Mouse (Mus musculus): ENCODE measurements around the gene Cabp4. TPM values are rescaled to one million over a fixed set of nuclear protein-coding genes. Genes with fewer than 3 reads are reported as not detected.

Cabp4 gene
- polyA plus RNA-seq, 1 experiment from 2014 or later = 0.09 TPM

DNA sequence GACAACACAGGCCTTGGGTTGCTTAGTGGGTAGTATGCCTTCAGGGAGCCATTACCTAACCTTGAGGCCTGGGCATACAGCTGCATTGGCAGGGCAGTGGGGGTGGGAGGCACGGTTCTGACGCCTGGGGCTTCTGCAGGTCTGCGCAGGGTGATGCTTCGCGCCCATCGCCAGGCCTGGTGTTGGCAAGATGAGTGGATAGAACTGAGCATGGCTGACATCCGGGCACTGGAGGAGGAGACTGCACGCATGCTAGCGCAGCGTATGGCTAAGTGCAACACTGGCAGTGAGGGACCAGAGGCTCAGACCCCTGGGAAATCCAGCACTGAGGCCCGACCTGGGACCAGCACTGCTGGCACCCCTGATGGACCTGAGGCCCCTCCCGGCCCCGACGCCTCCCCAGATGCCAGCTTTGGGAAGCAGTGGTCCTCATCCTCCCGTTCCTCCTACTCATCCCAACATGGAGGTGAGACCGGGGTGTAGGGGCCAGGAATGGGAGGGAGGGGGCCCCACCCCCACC lies 39.1 kb downstream of the Cabp4 start:
- Histone ChIP-seq H3K27ac (ENCODE audit: low read depth, low read length) (no peak overlapping the region), H3K4me1 (ENCODE audit: control insufficient read depth, insufficient read depth, low read length) (peaks cover 9% of the 10 kb centered on the region), H3K9ac (ENCODE audit: low read depth, low read length) (no peak overlapping the region), H3K36me3 (ENCODE audit: control insufficient read depth, insufficient read depth, low read length) (no peaks in the 10 kb centered on the region; the same call in 1 of the 2 replicates), H3K27me3 (ENCODE audit: control insufficient read depth, insufficient read depth, low read length) (peaks cover 13% of the 10 kb centered on the region), H3K4me2 (replicated peaks; ENCODE audit: low read depth, low read length) (no peak overlapping the region), H3K4me3 (ENCODE audit: low read length) (no peak overlapping the region), H3K9me3 (ENCODE audit: control insufficient read depth, low read length) (no peaks in the 10 kb centered on the region)
- WGBS = 89% methylated on average over 16 of the region's 16 CpGs
- ATAC-seq (ENCODE audit: low FRiP score, low TSS enrichment) = no peak

DNA sequence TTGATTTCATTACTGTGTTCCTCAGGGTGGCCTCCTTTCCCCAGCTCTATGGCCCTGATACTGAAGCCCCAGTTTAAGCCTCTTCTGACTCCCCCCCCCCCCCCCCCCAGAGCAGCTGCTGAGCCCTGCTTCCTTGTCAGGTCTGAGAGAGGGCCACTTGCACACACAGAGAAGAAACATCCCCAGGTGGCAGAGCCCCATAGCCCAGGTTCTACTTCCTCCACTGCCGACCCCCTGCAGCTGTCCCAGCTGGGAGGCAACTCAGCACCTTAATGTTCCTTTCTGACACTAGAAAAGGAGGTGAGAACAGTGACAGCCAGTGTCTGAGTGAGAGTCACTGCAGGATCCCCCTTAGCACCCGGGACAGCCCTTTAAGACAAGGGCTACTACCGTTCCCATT lies 40.0 kb downstream of the Cabp4 start:
- ATAC-seq (ENCODE audit: low FRiP score, low TSS enrichment) = no peak
- no peak overlapping the region for H3K9ac ChIP-seq (ENCODE audit: low read depth, low read length)
- 80% methylated on average over 3 of the region's 3 CpGs for WGBS

DNA sequence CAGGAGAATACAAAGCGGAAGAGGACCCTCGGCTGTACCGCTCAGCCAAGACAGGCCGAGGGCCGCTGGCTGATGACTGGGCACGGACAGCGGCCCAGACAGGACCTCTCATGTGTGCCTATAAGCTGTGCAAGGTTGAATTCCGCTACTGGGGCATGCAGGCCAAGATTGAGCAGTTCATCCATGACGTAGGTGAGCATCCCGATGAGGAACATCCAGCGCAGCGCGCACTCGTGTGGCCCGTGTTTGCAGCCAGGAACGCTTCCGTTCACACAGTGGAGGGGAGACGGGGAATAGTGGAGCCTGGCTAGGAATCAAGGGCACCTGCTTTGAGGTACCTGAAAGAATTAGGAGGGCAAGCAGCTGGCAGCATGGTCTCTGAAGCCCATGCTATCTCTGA lies 40.5 kb downstream of the Cabp4 start:
- Histone ChIP-seq H3K4me1 (ENCODE audit: control insufficient read depth, insufficient read depth, low read length) (peaks cover 20% of the 10 kb centered on the region), H3K4me2 (replicated peaks; ENCODE audit: low read depth, low read length) (no peak overlapping the region), H3K4me3 (ENCODE audit: low read length) (no peak overlapping the region), H3K36me3 (ENCODE audit: control insufficient read depth, insufficient read depth, low read length) (no peaks in the 10 kb centered on the region; the same call in 1 of the 2 replicates), H3K9ac (ENCODE audit: low read depth, low read length) (no peak overlapping the region), H3K9me3 (ENCODE audit: control insufficient read depth, low read length) (no peaks in the 10 kb centered on the region), H3K27ac (ENCODE audit: low read depth, low read length) (no peak overlapping the region), H3K27me3 (ENCODE audit: control insufficient read depth, insufficient read depth, low read length) (peaks cover 13% of the 10 kb centered on the region)
- ATAC-seq (ENCODE audit: low FRiP score, low TSS enrichment) = no peak
- 93% methylated on average over 18 of the region's 18 CpGs for WGBS

More for the DNA sequence above, 40.0 kb downstream of the Cabp4 start:
- Histone ChIP-seq H3K4me3 (ENCODE audit: low read length) (no peak overlapping the region), H3K9me3 (ENCODE audit: control insufficient read depth, low read length) (no peaks in the 10 kb centered on the region), H3K36me3 (ENCODE audit: control insufficient read depth, insufficient read depth, low read length) (no peaks in the 10 kb centered on the region; the same call in 1 of the 2 replicates), H3K27ac (ENCODE audit: low read depth, low read length) (no peak overlapping the region), H3K4me1 (ENCODE audit: control insufficient read depth, insufficient read depth, low read length) (peaks cover 15% of the 10 kb centered on the region), H3K4me2 (replicated peaks; ENCODE audit: low read depth, low read length) (no peak overlapping the region), H3K27me3 (ENCODE audit: control insufficient read depth, insufficient read depth, low read length) (peaks cover 13% of the 10 kb centered on the region)

DNA sequence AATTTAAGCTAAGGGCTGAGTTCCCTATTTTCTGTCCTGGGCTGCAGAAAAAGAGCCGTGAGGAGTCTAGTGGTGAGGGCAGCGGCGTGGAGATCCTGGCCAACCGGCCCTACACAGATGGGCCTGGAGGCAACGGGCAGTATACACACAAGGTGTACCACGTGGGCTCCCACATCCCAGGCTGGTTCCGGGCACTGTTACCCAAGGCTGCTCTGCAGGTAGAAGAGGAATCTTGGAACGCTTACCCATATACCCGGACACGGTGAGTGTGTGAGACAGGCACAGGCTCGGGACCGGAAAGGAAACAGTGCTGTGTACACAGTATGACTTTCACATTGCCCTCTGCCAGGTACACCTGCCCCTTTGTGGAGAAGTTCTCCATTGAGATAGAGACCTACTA lies 41.2 kb downstream of the Cabp4 start:
- Histone ChIP-seq H3K9ac (ENCODE audit: low read depth, low read length) (no peak overlapping the region), H3K4me3 (ENCODE audit: low read length) (no peak overlapping the region), H3K27ac (ENCODE audit: low read depth, low read length) (no peak overlapping the region), H3K9me3 (ENCODE audit: control insufficient read depth, low read length) (no peaks in the 10 kb centered on the region), H3K4me1 (ENCODE audit: control insufficient read depth, insufficient read depth, low read length) (peaks cover 26% of the 10 kb centered on the region), H3K4me2 (replicated peaks; ENCODE audit: low read depth, low read length) (no peak overlapping the region), H3K36me3 (ENCODE audit: control insufficient read depth, insufficient read depth, low read length) (no peaks in the 10 kb centered on the region; the same call in 1 of the 2 replicates), H3K27me3 (ENCODE audit: control insufficient read depth, insufficient read depth, low read length) (peaks cover 13% of the 10 kb centered on the region)
- 94% methylated on average over 12 of the region's 12 CpGs for WGBS
- no peak for ATAC-seq (ENCODE audit: low FRiP score, low TSS enrichment)

DNA sequence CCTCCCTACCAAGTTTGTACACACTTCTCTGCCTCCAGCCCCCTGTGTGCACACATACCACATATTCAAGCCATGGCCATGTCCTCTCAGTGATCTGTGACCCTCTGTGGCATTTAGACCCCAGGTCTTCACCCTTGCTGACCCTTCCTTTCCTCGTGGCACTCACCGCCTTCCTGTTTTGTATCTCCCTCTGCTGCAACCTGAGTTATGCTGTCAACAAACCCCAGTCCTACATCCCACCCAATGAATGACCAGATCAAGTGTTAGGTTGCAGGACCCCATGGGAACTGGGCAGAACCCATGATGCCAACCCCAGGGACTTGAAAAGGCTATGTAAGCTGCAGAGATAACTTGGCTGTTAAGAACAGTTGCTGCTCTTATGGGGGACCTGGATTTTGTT lies 41.8 kb downstream of the Cabp4 start:
- Histone ChIP-seq H3K9me3 (ENCODE audit: control insufficient read depth, low read length) (no peaks in the 10 kb centered on the region), H3K36me3 (ENCODE audit: control insufficient read depth, insufficient read depth, low read length) (no peaks in the 10 kb centered on the region; the same call in 1 of the 2 replicates), H3K9ac (ENCODE audit: low read depth, low read length) (no peak overlapping the region), H3K4me1 (ENCODE audit: control insufficient read depth, insufficient read depth, low read length) (peaks cover 27% of the 10 kb centered on the region), H3K4me3 (ENCODE audit: low read length) (no peak overlapping the region), H3K4me2 (replicated peaks; ENCODE audit: low read depth, low read length) (no peak overlapping the region), H3K27me3 (ENCODE audit: control insufficient read depth, insufficient read depth, low read length) (peaks cover 13% of the 10 kb centered on the region), H3K27ac (ENCODE audit: low read depth, low read length) (no peak overlapping the region)
- WGBS = 79% methylated on average over 2 of the region's 2 CpGs
- ATAC-seq (ENCODE audit: low FRiP score, low TSS enrichment) = no peak

DNA sequence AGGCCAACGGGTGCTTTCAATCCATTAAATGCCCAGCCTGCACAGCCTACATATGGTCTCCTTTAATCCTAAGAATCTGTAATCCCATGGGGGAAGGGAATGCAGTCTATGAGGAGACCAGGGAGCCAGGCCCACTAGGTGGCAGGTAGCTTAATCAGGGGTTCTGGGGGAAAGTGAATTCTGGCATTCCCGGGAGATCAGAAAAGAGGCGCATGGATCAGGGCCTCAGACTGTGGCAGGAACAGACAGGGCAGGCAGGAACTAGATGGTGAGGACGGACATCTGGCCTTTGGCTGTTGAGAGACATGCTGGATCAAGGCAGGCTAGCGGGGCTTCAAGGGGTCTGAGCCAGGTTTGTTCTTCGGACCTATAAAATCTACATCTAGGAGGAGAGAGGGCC lies 42.4 kb downstream of the Cabp4 start:
- ATAC-seq (ENCODE audit: low FRiP score, low TSS enrichment) = no peak
- Histone ChIP-seq H3K4me3 (ENCODE audit: low read length) (no peak overlapping the region), H3K4me1 (ENCODE audit: control insufficient read depth, insufficient read depth, low read length) (peaks cover 27% of the 10 kb centered on the region), H3K27ac (ENCODE audit: low read depth, low read length) (no peak overlapping the region), H3K36me3 (ENCODE audit: control insufficient read depth, insufficient read depth, low read length) (no peaks in the 10 kb centered on the region; the same call in 1 of the 2 replicates), H3K4me2 (replicated peaks; ENCODE audit: low read depth, low read length) (peak overlapping the region; percentile 78; the same call in 1 of the 2 replicates), H3K27me3 (ENCODE audit: control insufficient read depth, insufficient read depth, low read length) (peaks cover 13% of the 10 kb centered on the region), H3K9ac (ENCODE audit: low read depth, low read length) (no peak overlapping the region), H3K9me3 (ENCODE audit: control insufficient read depth, low read length) (no peaks in the 10 kb centered on the region)
- 70% methylated on average over 6 of the region's 6 CpGs for WGBS

DNA sequence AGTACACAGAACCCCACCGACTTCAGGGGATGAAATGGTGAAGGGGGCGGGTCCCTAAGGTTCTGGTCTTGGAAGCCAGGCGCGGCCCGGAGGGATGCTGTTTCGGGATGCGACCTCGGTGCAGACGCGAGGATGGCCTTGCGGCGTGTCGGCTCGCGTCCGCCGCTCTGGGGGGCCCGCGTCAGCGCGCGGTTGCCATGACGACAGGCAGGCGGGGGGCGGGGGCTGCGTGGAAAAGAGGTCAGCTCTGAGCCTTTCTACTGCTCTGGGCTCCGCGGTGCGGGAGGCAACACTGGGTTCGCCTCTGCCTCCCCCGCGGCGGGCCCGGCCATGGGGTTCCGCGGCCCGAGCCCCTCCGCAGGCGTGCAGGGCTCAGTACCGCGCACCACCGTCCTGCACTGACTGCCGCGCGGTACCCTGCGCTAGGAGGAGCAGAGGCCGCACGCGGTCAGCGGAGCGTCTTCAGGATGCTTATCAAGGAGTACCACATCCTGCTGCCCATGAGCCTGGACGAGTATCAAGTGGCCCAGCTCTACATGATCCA lies 43.0 kb downstream of the Cabp4 start:
- no peaks in the 10 kb centered on the region; the same call in 1 of the 2 replicates for H3K36me3 ChIP-seq (ENCODE audit: control insufficient read depth, insufficient read depth, low read length)
- H3K4me2 ChIP-seq (replicated peaks; ENCODE audit: low read depth, low read length) = peak overlapping the region; percentile 78
- no peak overlapping the region for H3K27ac ChIP-seq (ENCODE audit: low read depth, low read length)
- H3K9ac ChIP-seq (ENCODE audit: low read depth, low read length) = peak overlapping the region; percentile 49
- peaks cover 27% of the 10 kb centered on the region for H3K4me1 ChIP-seq (ENCODE audit: control insufficient read depth, insufficient read depth, low read length)
- WGBS = under 1% methylated on average over 52 of the region's 52 CpGs
- H3K4me3 ChIP-seq (ENCODE audit: low read length) = peak overlapping the region; percentile 49
- H3K9me3 ChIP-seq (ENCODE audit: control insufficient read depth, low read length) = no peaks in the 10 kb centered on the region
- ATAC-seq (ENCODE audit: low FRiP score, low TSS enrichment) = no peak
- peaks cover 13% of the 10 kb centered on the region for H3K27me3 ChIP-seq (ENCODE audit: control insufficient read depth, insufficient read depth, low read length)

DNA sequence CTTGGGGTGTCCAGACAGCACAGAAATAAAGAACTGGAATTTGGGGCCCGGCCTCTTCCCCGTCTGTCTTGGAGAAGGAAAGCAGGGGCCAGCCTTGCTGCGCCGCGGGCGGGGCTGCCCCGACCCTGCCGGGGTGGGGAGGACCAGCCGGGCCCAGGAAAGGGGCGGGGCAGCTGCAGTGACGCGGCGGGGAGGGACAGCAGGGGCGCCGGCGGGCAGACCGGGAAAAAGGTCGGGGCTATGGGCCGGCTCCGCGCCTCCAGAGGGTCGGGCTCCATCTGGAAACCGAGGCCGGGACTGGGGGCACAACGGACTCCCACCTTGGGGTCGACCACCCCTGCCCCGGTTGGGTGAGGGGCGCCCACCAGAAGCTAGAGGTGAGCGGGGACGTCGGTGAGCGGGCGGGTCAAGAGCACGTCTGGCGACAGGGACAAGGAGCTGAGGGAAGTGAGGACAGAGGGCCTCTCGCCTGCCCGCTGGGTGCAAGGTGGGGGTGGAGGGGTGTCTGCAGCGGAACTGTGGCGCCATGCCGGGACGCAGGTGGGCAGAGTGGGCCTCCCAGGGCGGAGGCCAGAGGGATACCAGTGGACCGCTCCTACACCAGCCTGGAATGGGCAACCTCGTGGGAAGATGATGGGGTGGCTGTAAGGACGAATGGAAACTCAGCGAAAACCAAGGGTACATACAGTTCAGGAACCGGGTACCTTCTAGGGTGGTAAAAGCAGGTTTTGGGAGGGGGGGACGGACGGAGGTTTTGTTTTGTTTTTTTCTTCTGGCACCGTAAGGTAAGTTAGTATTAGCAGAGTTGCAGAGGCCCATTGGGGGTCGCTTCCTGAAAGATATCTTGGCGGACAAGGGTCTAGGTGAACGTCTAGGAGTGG lies 43.8 kb downstream of the Cabp4 start, which contains the start of gene Pitpnm1:
Gene Pitpnm1, plus strand, starts transcription at position 162 of the 881 bp plus-strand sequence.
- H3K36me3 ChIP-seq (ENCODE audit: control insufficient read depth, insufficient read depth, low read length) = no peaks in the 10 kb centered on the region
- no peak within 1 kb of the TSS; the same call in 1 of the 2 replicates for H3K27ac ChIP-seq (ENCODE audit: low read depth, low read length)
- peaks cover 27% of the 10 kb centered on the region for H3K4me1 ChIP-seq (ENCODE audit: control insufficient read depth, insufficient read depth, low read length)
- no peak for ATAC-seq (ENCODE audit: low FRiP score, low TSS enrichment)
- H3K9ac ChIP-seq (ENCODE audit: low read depth, low read length) = peak within 1 kb of the TSS; percentile 66
- H3K4me3 ChIP-seq (ENCODE audit: low read length) = peak within 1 kb of the TSS; percentile 49
- peaks cover 13% of the 10 kb centered on the region for H3K27me3 ChIP-seq (ENCODE audit: control insufficient read depth, insufficient read depth, low read length)
- peak within 1 kb of the TSS; percentile 78 for H3K4me2 ChIP-seq (replicated peaks; ENCODE audit: low read depth, low read length)
- WGBS = under 1% methylated on average over 53 of the region's 53 CpGs
- no peaks in the 10 kb centered on the region for H3K9me3 ChIP-seq (ENCODE audit: control insufficient read depth, low read length)

Measured in kidney, embryonic 14.5 days (tissue).